Mouse (Mus musculus) MEL (cell line): Measurements from ENCODE around the gene Pxmp4. TPM values are rescaled to one million over a fixed set of nuclear protein-coding genes. Genes with fewer than 3 reads are reported as not detected.

Experiments
- DNase-seq: peaks from one replicate; pipeline ENCODE4 v3.0.0; 2011; ENCODE audit warnings: low read depth, low spot score
- H3K27ac ChIP-seq: 2 replicates; pipeline ENCODE4 v1.5.1; 2012; ENCODE audit warnings: low read depth, mild to moderate bottlenecking, control low read depth, low read length, moderate library complexity; ENCODE audit not compliant: control insufficient read depth
- H3K27me3 ChIP-seq, 2 experiments: fragments of 150-350 bp in 1 of 2; sonication (generic) in 1 of 2; 2 replicates each; pipeline ENCODE4 v1.6.1; 2012; ENCODE audit warnings: low read length in 2 of 2, mild to moderate bottlenecking in 2 of 2, improper control_type of control experiment in 1 of 2, moderate library complexity in 1 of 2; ENCODE audit not compliant: insufficient read depth in 2 of 2, control insufficient read depth in 1 of 2
- H3K36me3 ChIP-seq, 2 experiments: 2 replicates each; pipeline ENCODE4 v1.6.1; 2012 to 2014; ENCODE audit warnings: low read length in 2 of 2, improper control_type of control experiment in 1 of 2, inconsistent platforms in 1 of 2, mild to moderate bottlenecking in 1 of 2; ENCODE audit not compliant: insufficient read depth in 2 of 2, control insufficient read depth in 1 of 2
- H3K4me1 ChIP-seq, 2 experiments: fragments of 150-350 bp in 1 of 2; sonication (generic) in 1 of 2; 2 replicates each; pipeline ENCODE4 v1.6.1; 2012; ENCODE audit warnings: low read length in 2 of 2, improper control_type of control experiment in 1 of 2, mild to moderate bottlenecking in 1 of 2; ENCODE audit not compliant: insufficient read depth in 2 of 2, control insufficient read depth in 1 of 2
- H3K4me3 ChIP-seq, 2 experiments: fragments of 150-350 bp in 1 of 2; sonication (generic) in 1 of 2; 2 replicates each; pipeline ENCODE4 v1.5.1; 2012; ENCODE audit warnings: low read depth in 2 of 2, low read length in 2 of 2, mild to moderate bottlenecking in 2 of 2, moderate library complexity in 2 of 2, control low read depth in 1 of 2, improper control_type of control experiment in 1 of 2; ENCODE audit not compliant: control insufficient read depth in 1 of 2, insufficient read depth in 1 of 2
- H3K79me2 ChIP-seq: 2 replicates; pipeline ENCODE4 v1.6.1; 2012; ENCODE audit warnings: mild to moderate bottlenecking, low read length, moderate library complexity; ENCODE audit not compliant: control insufficient read depth, poor library complexity, insufficient read depth
- H3K9ac ChIP-seq: 2 replicates; pipeline ENCODE4 v1.6.1; 2012; ENCODE audit warnings: low read depth, mild to moderate bottlenecking, control low read depth, low read length, moderate library complexity; ENCODE audit not compliant: control insufficient read depth, poor library complexity, severe bottlenecking
- H3K9me3 ChIP-seq: fragments of 150-350 bp; sonication (generic); replicated peaks from 2 replicates; pipeline ENCODE4 v1.6.1; 2012; ENCODE audit warnings: mild to moderate bottlenecking, low read length, improper control_type of control experiment, moderate library complexity; ENCODE audit not compliant: insufficient read depth
- CHD1 ChIP-seq: IDR thresholded peaks from 2 replicates; pipeline ENCODE4 v1.6.1; 2012; ENCODE audit warnings: low read depth, mild to moderate bottlenecking, inconsistent platforms, low read length, improper control_type of control experiment
- CHD2 ChIP-seq: IDR thresholded peaks from 2 replicates; pipeline ENCODE4 v1.6.1; 2011; ENCODE audit warnings: low read length, improper control_type of control experiment
- CTCF ChIP-seq, 3 experiments: IDR thresholded peaks in 2 of 3; conservative IDR thresholded peaks in 1 of 3; 2 replicates each; pipeline ENCODE4 v1.5.1; 2011 to 2012; ENCODE audit warnings: low read length in 3 of 3, low read depth in 2 of 3, mild to moderate bottlenecking in 2 of 3, improper control_type of control experiment in 1 of 3, inconsistent platforms in 1 of 3, mixed read lengths in 1 of 3, moderate library complexity in 1 of 3; ENCODE audit not compliant: control insufficient read depth in 1 of 3, insufficient read depth in 1 of 3, poor library complexity in 1 of 3, severe bottlenecking in 1 of 3
- E2F4 ChIP-seq: IDR thresholded peaks from 2 replicates; pipeline ENCODE4 v1.6.1; 2011; ENCODE audit warnings: low read depth, low read length, improper control_type of control experiment, borderline replicate concordance
- ELF1 ChIP-seq: IDR thresholded peaks from 2 replicates; pipeline ENCODE4 v1.6.1; 2014; ENCODE audit warnings: low read depth, mild to moderate bottlenecking, inconsistent platforms, low read length, improper control_type of control experiment, moderate library complexity
- EP300 ChIP-seq, 2 experiments: IDR thresholded peaks; 2 replicates each; pipeline ENCODE4 v1.6.1; 2011; ENCODE audit warnings: improper control_type of control experiment in 2 of 2, low read length in 2 of 2, low read depth in 1 of 2, mild to moderate bottlenecking in 1 of 2
- ETS1 ChIP-seq: IDR thresholded peaks from 2 replicates; pipeline ENCODE4 v1.6.1; 2012; ENCODE audit warnings: low read depth, mild to moderate bottlenecking, inconsistent platforms, low read length, improper control_type of control experiment, moderate library complexity
- GABPA ChIP-seq: IDR thresholded peaks from 2 replicates; pipeline ENCODE4 v1.6.1; 2012; ENCODE audit warnings: low read depth, mild to moderate bottlenecking, inconsistent platforms, low read length, improper control_type of control experiment, moderate library complexity
- GATA1 ChIP-seq: IDR thresholded peaks from 2 replicates; pipeline ENCODE4 v1.6.1; 2011; ENCODE audit warnings: low read depth, low read length, improper control_type of control experiment
- JUND ChIP-seq: IDR thresholded peaks from 2 replicates; pipeline ENCODE4 v1.6.1; 2011; ENCODE audit warnings: low read depth, mild to moderate bottlenecking, improper control_type of control experiment, low read length
- MAFK ChIP-seq: IDR thresholded peaks from 2 replicates; pipeline ENCODE4 v1.6.1; 2011; ENCODE audit warnings: low read depth, mild to moderate bottlenecking, low read length, improper control_type of control experiment, borderline replicate concordance
- MAX ChIP-seq: IDR thresholded peaks from 2 replicates; pipeline ENCODE4 v1.6.1; 2011; ENCODE audit warnings: low read length, improper control_type of control experiment
- MAZ ChIP-seq: IDR thresholded peaks from 2 replicates; pipeline ENCODE4 v1.6.1; 2012; ENCODE audit warnings: low read depth, mild to moderate bottlenecking, inconsistent platforms, low read length, improper control_type of control experiment
- MEF2A ChIP-seq: IDR thresholded peaks from 2 replicates; pipeline ENCODE4 v1.6.1; 2014; ENCODE audit warnings: low read depth, mild to moderate bottlenecking, inconsistent platforms, low read length, improper control_type of control experiment; ENCODE audit not compliant: poor library complexity, insufficient replicate concordance, severe bottlenecking; ENCODE audit errors: extremely low read depth
- MXI1 ChIP-seq: IDR thresholded peaks from 2 replicates; pipeline ENCODE4 v1.6.1; 2011; ENCODE audit warnings: mild to moderate bottlenecking, low read depth, low read length, improper control_type of control experiment
- NELFE ChIP-seq: IDR thresholded peaks from 2 replicates; pipeline ENCODE4 v1.6.1; 2011; ENCODE audit warnings: low read depth, low read length, improper control_type of control experiment
- NRF1 ChIP-seq: IDR thresholded peaks from 2 replicates; pipeline ENCODE4 v1.6.1; 2014; ENCODE audit warnings: low read depth, mild to moderate bottlenecking, inconsistent platforms, low read length, improper control_type of control experiment, moderate library complexity; ENCODE audit not compliant: poor library complexity, insufficient read depth, severe bottlenecking
- POLR2AphosphoS2 ChIP-seq: IDR thresholded peaks from 2 replicates; pipeline ENCODE4 v1.6.1; 2011; ENCODE audit warnings: low read length, improper control_type of control experiment
- POLR2AphosphoS5 ChIP-seq: IDR thresholded peaks from 2 replicates; pipeline ENCODE4 v1.6.1; 2012; ENCODE audit warnings: low read depth, borderline replicate concordance, mild to moderate bottlenecking, inconsistent platforms, low read length, moderate library complexity, mixed read lengths
- RAD21 ChIP-seq: IDR thresholded peaks from 2 replicates; pipeline ENCODE4 v1.6.1; 2011; ENCODE audit warnings: mild to moderate bottlenecking, low read depth, low read length, improper control_type of control experiment
- SIN3A ChIP-seq: IDR thresholded peaks from 2 replicates; pipeline ENCODE4 v1.6.1; 2012; ENCODE audit warnings: low read length, improper control_type of control experiment, inconsistent platforms
- TAL1 ChIP-seq: IDR thresholded peaks from 2 replicates; pipeline ENCODE4 v1.6.1; 2012; ENCODE audit warnings: mild to moderate bottlenecking, inconsistent platforms, low read length, moderate library complexity, mixed read lengths
- TBP ChIP-seq: IDR thresholded peaks from 2 replicates; pipeline ENCODE4 v1.8.0; 2011; ENCODE audit warnings: low read depth, low read length, improper control_type of control experiment
- UBTF ChIP-seq: IDR thresholded peaks from 2 replicates; pipeline ENCODE4 v1.6.1; 2012; ENCODE audit warnings: low read depth, mild to moderate bottlenecking, inconsistent platforms, low read length, improper control_type of control experiment, moderate library complexity, borderline replicate concordance; ENCODE audit not compliant: insufficient read depth
- USF1 ChIP-seq: IDR thresholded peaks from 2 replicates; pipeline ENCODE4 v1.6.1; 2014; ENCODE audit warnings: low read depth, mild to moderate bottlenecking, inconsistent platforms, low read length, improper control_type of control experiment, moderate library complexity
- ZC3H11A ChIP-seq: IDR thresholded peaks from 2 replicates; pipeline ENCODE4 v1.6.1; 2012; ENCODE audit warnings: low read depth, mild to moderate bottlenecking, inconsistent platforms, low read length, improper control_type of control experiment
- ZMIZ1 ChIP-seq: IDR thresholded peaks from 2 replicates; pipeline ENCODE4 v1.6.1; 2012; ENCODE audit warnings: low read depth, mild to moderate bottlenecking, inconsistent platforms, low read length, improper control_type of control experiment, moderate library complexity
- polyA plus RNA-seq, 2 experiments: library from polyadenylated mRNA; stranded (reverse) in 1 of 2; unstranded in 1 of 2; fragments of >175 nt in 1 of 2; fragments of >200 nt in 1 of 2; gene quantifications; 2 replicates each; pipeline versions ENCODE4 v1.2.1 to v1.2.4; 2012; ENCODE audit warnings: low replicate concordance in 2 of 2, low read depth in 1 of 2; ENCODE audit not compliant: insufficient read length in 2 of 2, insufficient read depth in 1 of 2, missing spikeins in 1 of 2
- total RNA-seq: library from RNA; depleted of rRNA; stranded (reverse); fragments of 300-350 nt; gene quantifications from 2 replicates; pipeline ENCODE4 v1.2.3, GENCODE M21; 2012

Gene Pxmp4
- total and polyA plus RNA-seq, 3 experiments, result 5.9 to 12.2 TPM; not detected in 1

GRCm38 (mm10) chr2:154538710-154539109 is 64.8 kb downstream of the Pxmp4 start (continued):
- no peak for TF ChIP-seq MAZ
- no peak for TF ChIP-seq ZC3H11A
- TF ChIP-seq RAD21, result no peak
- peak; percentile 69; the same call in 1 of the 2 replicates for TF ChIP-seq ETS1
- TF ChIP-seq MEF2A, result no peak
- TF ChIP-seq EP300 (IDR thresholded peaks at IDR 0.05; ENCODE audit: low read depth in 1 of 2, low read length in 2 of 2), result peak; percentile 29 to 53; a peak in 3 of 4 replicates
- TF ChIP-seq E2F4, result no peak
- no peak for TF ChIP-seq TBP
- TF ChIP-seq CHD2, result no peak
- TF ChIP-seq GATA1, result peak; percentile 54
- TF ChIP-seq UBTF, result no peak
- 0 out of 2 replicates have a peak, but pooled peaks have one; percentile 20 for TF ChIP-seq ELF1
- no peak for TF ChIP-seq JUND
- no peak for TF ChIP-seq POLR2AphosphoS5
- TF ChIP-seq CHD1, result no peak
- TF ChIP-seq POLR2AphosphoS2, result peak; percentile 49
- TF ChIP-seq CTCF (IDR thresholded peaks at IDR 0.05 in 2 of 3, conservative IDR thresholded peaks at IDR 0.05 in 1 of 3; ENCODE audit: control insufficient read depth in 1 of 3, insufficient read depth in 1 of 3, low read depth in 2 of 3, low read length in 3 of 3, poor library complexity in 1 of 3, severe bottlenecking in 1 of 3), result no peak
- TF ChIP-seq USF1, result no peak
- no peak for TF ChIP-seq TAL1

- no peak overlapping the region for H3K4me3 ChIP-seq
- H3K9me3 ChIP-seq, result no peaks in the 10 kb centered on the region
- peaks cover 13 to 15% of the 10 kb centered on the region in 2 experiments for H3K36me3 ChIP-seq
- H3K79me2 ChIP-seq, result no peaks in the 10 kb centered on the region
- TF ChIP-seq ZC3H11A (no peak), UBTF (no peak), ZMIZ1 (no peak), MAX (no peak), SIN3A (no peak), NELFE (no peak), GABPA (no peak), JUND (no peak), CTCF (IDR thresholded peaks at IDR 0.05 in 2 of 3, conservative IDR thresholded peaks at IDR 0.05 in 1 of 3; ENCODE audit: control insufficient read depth in 1 of 3, insufficient read depth in 1 of 3, low read depth in 2 of 3, low read length in 3 of 3, poor library complexity in 1 of 3, severe bottlenecking in 1 of 3) (no peak), MXI1 (no peak), CHD1 (no peak), MEF2A (no peak), TAL1 (no peak), MAFK (no peak), MAZ (no peak), CHD2 (no peak), USF1 (no peak), NRF1 (no peak), POLR2AphosphoS5 (no peak), E2F4 (no peak)
- TF ChIP-seq, all 39 proteins: peak for 0
- Histone ChIP-seq H3K9ac (no peak overlapping the region), H3K27me3 (no peaks in the 10 kb centered on the region), H3K27ac (no peak overlapping the region), H3K4me1 (peaks cover 6 to 10% of the 10 kb centered on the region in 2 experiments; a peak in 3 of 4 replicates)
- no peak for DNase-seq
These were observed 65.2 kb downstream of the Pxmp4 start for GRCm38 (mm10) chr2:154538310-154538709.
